Mouse (Mus musculus) ES-Bruce4 (cell line): Measurements from ENCODE around the gene Ppara.

Experiments used
- CTCF ChIP-seq: IDR thresholded peaks from one replicate; pipeline ENCODE4 v1.8.1; 2011; ENCODE audit warnings: low read depth, low read length
- POLR2A ChIP-seq: IDR thresholded peaks from one replicate; pipeline ENCODE4 v1.8.1; 2011; ENCODE audit warnings: low read length; ENCODE audit not compliant: insufficient read depth

GRCm38 (mm10) chr15:85757768-85758167, 23.0 kb downstream of the Ppara start:
- TF ChIP-seq CTCF: no peak
- no peak for TF ChIP-seq POLR2A
